ENCODE assay signal across 11 mouse cellular contexts in the genomic region with DNA sequence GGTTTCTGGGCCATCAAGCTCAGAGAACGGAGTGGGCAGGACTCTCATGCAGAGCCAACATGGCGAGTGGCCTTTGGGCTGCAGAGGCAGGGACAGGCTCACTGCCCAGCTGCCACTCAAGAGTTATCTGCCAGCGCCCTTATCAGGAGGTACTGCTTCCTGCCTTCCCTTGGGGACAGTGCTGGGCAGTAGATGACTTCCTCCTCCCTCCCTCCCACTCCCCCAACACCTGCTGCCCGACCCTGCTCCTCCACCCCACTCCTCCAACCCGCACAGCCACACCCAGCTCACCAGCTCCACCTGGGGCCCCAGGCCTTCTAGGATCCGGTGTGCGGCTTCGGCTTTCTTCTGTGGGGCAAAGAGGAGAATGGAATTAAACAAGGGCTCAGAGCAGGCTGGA.
DNase-seq lines count a peak whose midpoint lies in the region; ATAC-seq lines count a peak whose summit lies in the region.
"Had no signal": no experiment of that assay in that cellular context is flagged by ENCODE, and none has a peak within 500 bp of the region (broad histone marks: within the 10 kb centered on the region; RNA-seq: fewer than 3 reads in every experiment).

No protein-coding gene starts in this region.

- no peak overlapping the region for H3K9ac ChIP-seq in forebrain, embryonic 11.5 days (ENCODE audit: low read length)
- H3K9ac ChIP-seq: liver, embryonic 15.5 days had no signal

- peak overlapping the region; percentile 68; the same call in 1 of the 2 replicates for H3K27ac ChIP-seq in forebrain, embryonic 10.5 days
- H3K27ac ChIP-seq in forebrain, embryonic 11.5 days (ENCODE audit: low read depth, low read length) = no peak overlapping the region
- H3K27ac ChIP-seq: liver, embryonic 15.5 days had no signal

- H3K4me3 ChIP-seq in forebrain, embryonic 10.5 days = no peak overlapping the region
- H3K4me3 ChIP-seq in forebrain, embryonic 11.5 days (ENCODE audit: low read depth, low read length) = no peak overlapping the region
- H3K4me3 ChIP-seq: liver, embryonic 15.5 days had no signal

- no peak overlapping the region for H3K4me2 ChIP-seq in forebrain, embryonic 11.5 days (ENCODE audit: low read depth, low read length, severe bottlenecking)
- H3K4me2 ChIP-seq: liver, embryonic 15.5 days had no signal

- no peaks in the 10 kb centered on the region for H3K27me3 ChIP-seq in forebrain, embryonic 10.5 days (ENCODE audit: poor library complexity, severe bottlenecking)
- no peaks in the 10 kb centered on the region for H3K27me3 ChIP-seq in forebrain, embryonic 11.5 days (ENCODE audit: control insufficient read depth, insufficient read depth, low read length)
- H3K27me3 ChIP-seq: liver, embryonic 15.5 days had no signal

- no peak for ATAC-seq in forebrain, embryonic 11.5 days (replicated peaks; ENCODE audit: low FRiP score)
- ATAC-seq in megakaryocyte-erythroid progenitor cell, adult 5-6 weeks (replicated peaks; ENCODE audit: low FRiP score, low TSS enrichment, poor library complexity, severe bottlenecking) = peak; percentile 15

- H3K36me3 ChIP-seq in forebrain, embryonic 10.5 days (replicated peaks) = peaks cover 100% of the 10 kb centered on the region
- peaks cover 7% of the 10 kb centered on the region; the same call in 1 of the 2 replicates for H3K36me3 ChIP-seq in forebrain, embryonic 11.5 days (ENCODE audit: control insufficient read depth, insufficient read depth, low read length)

- H3K9me3 ChIP-seq in forebrain, embryonic 10.5 days = peaks cover 7% of the 10 kb centered on the region
- H3K9me3 ChIP-seq in forebrain, embryonic 11.5 days (ENCODE audit: control insufficient read depth, low read length) = no peaks in the 10 kb centered on the region
- H3K9me3 ChIP-seq: liver, embryonic 15.5 days had no signal

- peaks cover 41% of the 10 kb centered on the region for H3K4me1 ChIP-seq in forebrain, embryonic 10.5 days
- peaks cover 12% of the 10 kb centered on the region; the same call in 1 of the 2 replicates for H3K4me1 ChIP-seq in forebrain, embryonic 11.5 days (replicated peaks; ENCODE audit: control insufficient read depth, insufficient read depth, low read length)

- DNase-seq in forebrain, embryonic 10.5 days (ENCODE audit: extremely low spot score, low spot score) = no peak
- DNase-seq in forebrain, embryonic 11.5 days (ENCODE audit: low spot score) = no peak
- peak; percentile 29 for DNase-seq in thymus, postnatal 14 days
- no peak for DNase-seq in thymus, adult 18-20 months
- no peak for DNase-seq in adipocyte (ENCODE audit: low spot score)
- DNase-seq in urinary bladder, postnatal 14 days (ENCODE audit: low spot score) = no peak
- DNase-seq in retina, embryonic 14.5 days (ENCODE audit: low spot score) = no peak
- DNase-seq: kidney, adult 8-10 months; thymus, adult 2 months had no signal

- 89% methylated on average over 8 of the region's 8 CpGs for WGBS in forebrain, embryonic 10.5 days
- 88% methylated on average over 8 of the region's 8 CpGs for WGBS in forebrain, embryonic 11.5 days
